15 mouse cellular contexts compared by ENCODE assay signal in the genomic region with DNA sequence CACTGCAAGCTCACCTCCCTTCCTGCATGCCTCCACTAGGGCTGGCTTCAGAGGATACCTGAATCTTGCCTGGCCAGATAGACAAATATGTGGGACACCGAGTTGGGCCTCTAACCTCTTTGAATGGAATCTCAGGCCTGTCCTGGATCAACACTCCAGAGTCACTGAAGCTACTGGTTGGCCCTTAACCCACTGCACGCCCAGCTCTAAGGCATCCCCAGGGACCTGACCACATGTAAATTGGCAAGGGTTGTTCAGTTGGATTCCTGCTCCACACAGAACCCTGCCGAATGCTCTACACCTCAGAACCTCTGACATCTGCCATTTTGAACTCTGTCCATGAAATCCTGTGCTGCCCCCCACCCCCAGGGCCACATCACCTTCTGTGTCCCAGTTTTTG. TPM values are rescaled to one million over a fixed set of nuclear protein-coding genes. Genes with fewer than 3 reads are reported as not detected.
DNase-seq lines count a peak whose midpoint lies in the region; ATAC-seq and TF ChIP-seq lines count a peak whose summit lies in the region.
"Had no signal": no experiment of that assay in that cellular context is flagged by ENCODE, and none has a peak within 500 bp of the region (broad histone marks: within the 10 kb centered on the region; RNA-seq: fewer than 3 reads in every experiment).

No protein-coding gene starts in this region.

- H3K9ac ChIP-seq in intestine, embryonic 15.5 days: no peak overlapping the region
- no peak overlapping the region for H3K9ac ChIP-seq in intestine, postnatal 0 days (ENCODE audit: low read depth, low read length)
- no peak overlapping the region for H3K9ac ChIP-seq in midbrain, embryonic 13.5 days (replicated peaks)
- H3K9ac ChIP-seq: liver, embryonic 14.5 days had no signal

- no peaks in the 10 kb centered on the region for H3K9me3 ChIP-seq in intestine, embryonic 15.5 days
- no peaks in the 10 kb centered on the region for H3K9me3 ChIP-seq in intestine, postnatal 0 days (ENCODE audit: control insufficient read depth)
- no peaks in the 10 kb centered on the region for H3K9me3 ChIP-seq in midbrain, embryonic 13.5 days
- H3K9me3 ChIP-seq in midbrain, embryonic 10.5 days (replicated peaks): no peaks in the 10 kb centered on the region

- H3K27me3 ChIP-seq in intestine, embryonic 15.5 days (replicated peaks): no peaks in the 10 kb centered on the region
- no peaks in the 10 kb centered on the region for H3K27me3 ChIP-seq in intestine, postnatal 0 days (replicated peaks; ENCODE audit: control insufficient read depth, insufficient read depth, low read length)
- no peaks in the 10 kb centered on the region for H3K27me3 ChIP-seq in midbrain, embryonic 13.5 days
- H3K27me3 ChIP-seq in midbrain, embryonic 10.5 days (ENCODE audit: low read depth, poor library complexity, severe bottlenecking): no peaks in the 10 kb centered on the region

- H3K27ac ChIP-seq in intestine, embryonic 15.5 days: peak overlapping the region; percentile 63; the same call in 1 of the 2 replicates
- no peak overlapping the region for H3K27ac ChIP-seq in intestine, postnatal 0 days (ENCODE audit: low read depth, low read length)
- no peak overlapping the region for H3K27ac ChIP-seq in midbrain, embryonic 13.5 days
- no peak overlapping the region; the same call in 1 of the 2 replicates for H3K27ac ChIP-seq in midbrain, embryonic 10.5 days (replicated peaks)
- H3K27ac ChIP-seq: liver, embryonic 14.5 days had no signal

- no peaks in the 10 kb centered on the region for H3K36me3 ChIP-seq in intestine, embryonic 15.5 days
- H3K36me3 ChIP-seq in intestine, postnatal 0 days (ENCODE audit: control insufficient read depth, insufficient read depth): no peaks in the 10 kb centered on the region
- no peaks in the 10 kb centered on the region for H3K36me3 ChIP-seq in midbrain, embryonic 13.5 days
- no peaks in the 10 kb centered on the region for H3K36me3 ChIP-seq in midbrain, embryonic 10.5 days

- TF ChIP-seq CTCF in intestine, postnatal 0 days (IDR thresholded peaks at IDR 0.05; ENCODE audit: low read depth): no peak

- no peak for ATAC-seq in intestine, embryonic 15.5 days
- ATAC-seq in intestine, postnatal 0 days: no peak
- 0 out of 2 replicates have a peak, but pooled peaks have one; percentile 38 for ATAC-seq in midbrain, embryonic 13.5 days

- peak; percentile 51 for DNase-seq in adrenal gland, postnatal 10 days
- DNase-seq in adrenal gland, postnatal 36 days: no peak
- no peak for DNase-seq in midbrain, embryonic 10.5 days (ENCODE audit: low spot score)
- no peak for DNase-seq in thymus, postnatal 14 days
- no peak for DNase-seq in B cell, adult 2 months
- DNase-seq: cerebellum, adult 18-20 months had no signal

- no peak overlapping the region for H3K4me3 ChIP-seq in intestine, embryonic 15.5 days (replicated peaks)
- no peak overlapping the region for H3K4me3 ChIP-seq in intestine, postnatal 0 days (ENCODE audit: low read depth, low read length)
- no peak overlapping the region for H3K4me3 ChIP-seq in midbrain, embryonic 13.5 days (replicated peaks)
- no peak overlapping the region for H3K4me3 ChIP-seq in midbrain, embryonic 10.5 days
- H3K4me3 ChIP-seq: erythroblast, embryonic 14.5 days had no signal

- peaks cover 44% of the 10 kb centered on the region for H3K4me1 ChIP-seq in intestine, embryonic 15.5 days (replicated peaks)
- peaks cover 25% of the 10 kb centered on the region for H3K4me1 ChIP-seq in intestine, postnatal 0 days (replicated peaks; ENCODE audit: control insufficient read depth, insufficient read depth, low read length)
- peaks cover 14% of the 10 kb centered on the region for H3K4me1 ChIP-seq in midbrain, embryonic 13.5 days (replicated peaks)
- H3K4me1 ChIP-seq in midbrain, embryonic 10.5 days: peaks cover 30% of the 10 kb centered on the region

- WGBS in intestine, embryonic 15.5 days: 56% methylated on average over 3 of the region's 3 CpGs
- WGBS in intestine, postnatal 0 days: 71% methylated on average over 3 of the region's 3 CpGs
- WGBS in midbrain, embryonic 13.5 days: 66% methylated on average over 3 of the region's 3 CpGs
- 74% methylated on average over 3 of the region's 3 CpGs for WGBS in midbrain, embryonic 10.5 days

- no peak overlapping the region for H3K4me2 ChIP-seq in intestine, embryonic 15.5 days (replicated peaks)
- no peak overlapping the region for H3K4me2 ChIP-seq in intestine, postnatal 0 days (replicated peaks; ENCODE audit: low read depth)
- H3K4me2 ChIP-seq in midbrain, embryonic 13.5 days (replicated peaks): no peak overlapping the region

RNA-seq across cellular contexts. Expression of a gene that starts 24.6 kb away (rescaled TPM):
- 10 to 100 TPM; 20.4 to 21.8 TPM for total RNA-seq in adrenal gland, postnatal 10 days (2021)
- 10 to 100 TPM; 13.8 to 18.8 TPM for total RNA-seq in adrenal gland, postnatal 36 days (2021)
- 19.8 and 21.7 TPM in 2 replicates for polyA plus RNA-seq in intestine, embryonic 15.5 days (2015; fragmentation: Nextera tagmentation; extraction: Ambion mirVana)
- polyA plus RNA-seq in intestine, postnatal 0 days (2015; fragmentation: Nextera tagmentation; extraction: Ambion mirVana): 13.6 and 16.7 TPM in 2 replicates
- polyA plus RNA-seq in midbrain, embryonic 13.5 days (2015; fragmentation: Nextera tagmentation; extraction: Ambion mirVana): 17.8 and 19.7 TPM in 2 replicates
- polyA plus RNA-seq in midbrain, embryonic 10.5 days (2016; fragmentation: Nextera tagmentation; extraction: Ambion mirVana): 3.5 and 4.9 TPM in 2 replicates

RNA-seq across cellular contexts. Expression of a gene that starts 34.3 kb away (rescaled TPM):
- total RNA-seq in adrenal gland, postnatal 10 days (2021): 100 to 1,000 TPM; 673 to 781 TPM
- 100 to 1,000 TPM; 362 to 417 TPM for total RNA-seq in adrenal gland, postnatal 36 days (2021)
- polyA plus RNA-seq in intestine, embryonic 15.5 days (2015; fragmentation: Nextera tagmentation; extraction: Ambion mirVana): 924 and 941 TPM in 2 replicates
- 1,268 and 1,348 TPM in 2 replicates for polyA plus RNA-seq in intestine, postnatal 0 days (2015; fragmentation: Nextera tagmentation; extraction: Ambion mirVana)
- polyA plus RNA-seq in midbrain, embryonic 13.5 days (2015; fragmentation: Nextera tagmentation; extraction: Ambion mirVana): 697 and 714 TPM in 2 replicates
- 559 and 585 TPM in 2 replicates for polyA plus RNA-seq in midbrain, embryonic 10.5 days (2016; fragmentation: Nextera tagmentation; extraction: Ambion mirVana)

RNA-seq across cellular contexts. Expression of a gene that starts 38.8 kb away (rescaled TPM):
- under 1 TPM; 0.39 to 0.66 TPM for total RNA-seq in adrenal gland, postnatal 10 days (2021)
- under 1 TPM in 1 of 2 experiments, not detected in 1; 0.23 TPM for total RNA-seq in adrenal gland, postnatal 36 days (2021)
- 0.46 TPM in 1 of 2 replicates, not detected in the other for polyA plus RNA-seq in intestine, embryonic 15.5 days (2015; fragmentation: Nextera tagmentation; extraction: Ambion mirVana)
- polyA plus RNA-seq in intestine, postnatal 0 days (2015; fragmentation: Nextera tagmentation; extraction: Ambion mirVana): 0.04 TPM in 1 of 2 replicates, not detected in the other
- 0.23 and 0.58 TPM in 2 replicates for polyA plus RNA-seq in midbrain, embryonic 13.5 days (2015; fragmentation: Nextera tagmentation; extraction: Ambion mirVana)
- polyA plus RNA-seq in midbrain, embryonic 10.5 days (2016; fragmentation: Nextera tagmentation; extraction: Ambion mirVana): 1.0 TPM in 2 replicates
- total RNA-seq: megakaryocyte-erythroid progenitor cell, adult 5-6 weeks had no signal
- polyA plus RNA-seq: erythroblast, embryonic 14.5 days had no signal

RNA-seq across cellular contexts. Expression of a gene that starts 48.6 kb away (rescaled TPM):
- not detected for total RNA-seq in adrenal gland, postnatal 10 days (2021)
- not detected for total RNA-seq in adrenal gland, postnatal 36 days (2021)
- polyA plus RNA-seq in intestine, embryonic 15.5 days (2015; fragmentation: Nextera tagmentation; extraction: Ambion mirVana): not detected in 2 replicates
- polyA plus RNA-seq in intestine, postnatal 0 days (2015; fragmentation: Nextera tagmentation; extraction: Ambion mirVana): not detected in 2 replicates
- polyA plus RNA-seq in midbrain, embryonic 13.5 days (2015; fragmentation: Nextera tagmentation; extraction: Ambion mirVana): not detected in 2 replicates
- not detected in 2 replicates for polyA plus RNA-seq in midbrain, embryonic 10.5 days (2016; fragmentation: Nextera tagmentation; extraction: Ambion mirVana)
- total RNA-seq: ES-E14; left cerebral cortex, postnatal 10 days; megakaryocyte-erythroid progenitor cell, adult 5-6 weeks had no signal
- polyA plus RNA-seq: erythroblast, embryonic 14.5 days; liver, embryonic 14.5 days; testis, adult 2 months had no signal
